Mouse (Mus musculus) left cerebral cortex, adult 6 months (tissue): ENCODE data around the gene Foxc2. TPM values are rescaled to one million over a fixed set of nuclear protein-coding genes. Genes with fewer than 3 reads are reported as not detected.

Experiments used
- long read RNA-seq, 2 experiments: library from polyadenylated mRNA; unstranded; transcript quantifications; one replicate each; pipeline ENCODE4 v2.0.0; 2019 to 2020
- polyA plus RNA-seq: library from polyadenylated mRNA; unstranded; fragments of <200 nt; fragmentation: Nextera tagmentation; gene quantifications from 2 replicates; pipeline ENCODE4 v1.2.3, GENCODE M21; 2021

The Foxc2 gene
- polyA plus RNA-seq = 0.26 and 1.3 TPM in 2 replicates
- long read RNA-seq, experiment 1, partial matches to known transcripts = 0 of 1 reads
- long read RNA-seq, experiment 1, other reads (novel, unspliced or antisense) = 0 of 1 reads
- long read RNA-seq, experiment 2, partial matches to known transcripts = 0 of 2 reads
- long read RNA-seq, experiment 2, other reads (novel, unspliced or antisense) = 0 of 2 reads

DNA sequence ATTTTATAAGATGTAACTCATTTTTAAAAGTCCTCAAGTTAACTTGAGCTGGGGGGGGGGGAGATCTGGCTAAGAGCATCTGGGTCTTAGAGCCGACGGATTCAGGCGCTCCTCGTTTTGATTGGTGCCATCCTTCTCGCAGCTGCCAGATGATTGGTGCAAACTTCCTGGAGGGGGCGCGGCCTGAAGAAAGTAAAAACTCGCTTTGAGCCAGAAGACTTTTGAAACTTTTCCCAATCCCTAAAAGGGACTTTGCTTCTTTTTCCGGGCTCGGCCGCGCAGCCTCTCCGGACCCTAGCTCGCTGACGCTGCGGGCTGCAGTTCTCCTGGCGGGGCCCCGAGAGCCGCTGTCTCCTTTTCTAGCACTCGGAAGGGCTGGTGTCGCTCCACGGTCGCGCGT is at the start of gene Foxc2:
Gene Foxc2, plus strand, starts transcription at position 224 of the 400 bp plus-strand sequence.

DNA sequence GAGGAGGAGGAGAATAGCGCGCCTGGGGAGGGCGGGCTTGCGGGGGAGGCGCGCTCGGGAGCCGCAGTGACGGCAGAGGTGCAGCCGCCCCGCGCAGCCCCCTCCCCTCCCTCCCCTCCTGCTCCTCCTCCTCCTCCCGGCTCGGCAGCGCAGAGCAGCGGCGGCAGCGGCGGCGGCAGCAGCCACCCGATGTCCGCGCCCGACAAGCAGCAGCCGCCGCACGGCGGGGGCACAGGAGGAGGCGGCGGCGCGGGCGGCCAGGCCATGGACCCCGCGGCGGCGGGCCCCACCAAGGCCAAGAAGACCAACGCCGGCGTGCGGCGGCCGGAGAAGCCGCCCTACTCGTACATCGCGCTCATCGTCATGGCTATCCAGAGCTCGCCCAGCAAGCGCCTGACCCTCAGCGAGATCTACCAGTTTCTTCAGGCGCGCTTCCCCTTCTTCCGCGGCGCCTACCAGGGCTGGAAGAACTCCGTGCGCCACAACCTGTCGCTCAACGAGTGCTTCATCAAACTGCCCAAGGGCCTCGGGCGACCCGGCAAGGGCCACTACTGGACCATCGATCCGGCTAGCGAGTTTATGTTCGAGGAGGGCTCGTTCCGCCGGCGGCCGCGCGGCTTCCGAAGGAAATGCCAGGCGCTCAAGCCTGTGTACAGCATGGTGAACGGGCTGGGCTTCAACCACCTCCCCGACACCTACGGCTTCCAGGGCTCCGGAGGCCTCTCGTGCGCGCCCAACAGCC is 31.6 kb upstream of the Foxc2 start, which contains the start of gene Foxf1:
Gene Foxf1, plus strand, starts transcription at position 177 of the 742 bp plus-strand sequence.

DNA sequence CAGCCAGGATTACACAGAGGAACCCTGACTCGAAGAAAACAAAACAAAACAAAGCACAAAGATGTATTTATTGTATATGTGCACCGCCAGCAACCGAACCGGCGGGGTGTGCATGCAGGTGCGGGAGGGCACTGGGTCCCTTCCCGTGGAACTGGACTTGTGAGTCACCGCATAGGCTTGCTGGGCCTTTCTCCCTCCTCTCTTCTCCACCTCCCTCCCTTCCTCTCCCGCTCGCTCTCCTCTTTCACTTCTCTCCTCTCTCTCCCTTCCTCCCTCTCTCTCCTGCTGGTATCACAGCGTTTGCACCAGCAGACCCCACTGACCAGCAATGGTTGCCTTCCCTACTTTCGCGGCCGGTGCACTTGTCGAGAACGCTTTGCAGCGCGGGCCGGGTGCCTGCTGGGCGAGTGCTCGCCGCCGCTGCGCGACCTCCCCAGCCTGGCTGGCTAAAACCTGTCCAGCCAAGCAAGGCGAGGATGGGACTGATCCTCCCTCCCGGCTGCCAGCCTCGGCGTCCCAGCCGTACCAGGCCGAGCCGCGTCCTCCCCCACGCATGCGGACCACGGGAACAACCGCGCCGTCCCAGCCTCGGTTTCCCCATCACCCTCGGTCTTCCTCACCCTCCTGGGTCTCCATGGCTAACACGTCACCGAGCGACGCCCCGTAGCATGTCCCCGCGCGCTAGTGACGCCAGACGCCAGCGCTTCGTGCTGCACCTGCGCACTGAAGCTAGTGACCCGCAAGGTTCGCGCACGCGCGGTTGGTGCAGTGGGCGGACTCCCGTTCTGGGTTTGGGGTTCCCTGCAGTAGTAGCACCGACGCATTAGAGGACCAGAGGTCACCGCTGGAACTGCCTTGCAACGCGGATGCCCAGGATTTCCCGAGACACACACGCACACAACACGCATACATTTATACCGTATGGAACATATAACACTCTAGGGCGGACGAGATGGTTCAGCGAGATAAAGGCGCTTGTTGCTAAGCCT is 8.0 kb upstream of the Foxc2 start, which contains the start of gene Mthfsd:
Gene Mthfsd, minus strand, starts transcription at position 725 of the 989 bp plus-strand sequence.

DNA sequence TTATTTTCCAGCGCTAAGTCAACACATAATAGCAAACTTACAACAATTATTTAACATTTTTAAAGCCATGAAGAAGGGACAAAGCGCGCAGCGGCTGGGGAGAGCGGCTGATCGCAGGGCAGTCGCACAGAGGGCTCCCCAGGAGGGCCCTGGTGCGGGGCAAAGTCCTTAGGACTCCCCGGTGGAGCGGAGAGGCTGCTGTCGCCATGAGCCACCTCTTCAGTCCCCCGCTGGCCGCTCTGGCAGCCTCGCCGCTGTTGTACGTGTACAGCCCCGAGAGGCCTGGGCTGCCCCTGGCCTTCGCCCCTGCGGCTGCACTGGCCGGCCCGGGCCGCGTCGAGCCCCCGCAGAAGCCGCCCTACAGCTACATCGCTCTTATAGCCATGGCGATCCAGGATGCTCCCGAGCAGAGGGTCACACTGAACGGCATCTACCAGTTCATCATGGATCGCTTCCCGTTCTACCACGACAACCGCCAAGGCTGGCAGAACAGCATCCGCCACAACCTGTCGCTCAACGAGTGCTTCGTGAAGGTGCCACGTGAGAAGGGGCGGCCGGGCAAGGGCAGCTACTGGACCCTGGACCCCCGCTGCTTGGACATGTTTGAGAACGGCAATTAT is 11.9 kb downstream of the Foxc2 start, which contains the start of gene Foxl1:
Gene Foxl1, plus strand, starts transcription at position 185 of the 620 bp plus-strand sequence.

Other genes starting within 250 kb of the Foxc2 start
- gene Foxf1, start 31.8 kb upstream of the Foxc2 start, polyA plus RNA-seq = 0.11 and 0.68 TPM in 2 replicates
- gene Mthfsd, start 7.8 kb upstream of the Foxc2 start, polyA plus RNA-seq = 53.0 and 53.9 TPM in 2 replicates
- gene Foxl1, start 11.8 kb downstream of the Foxc2 start, polyA plus RNA-seq = not detected in 2 replicates